Mouse (Mus musculus) liver, embryonic 13.5 days (tissue): Measurements from ENCODE around the gene Vmn1r46. TPM values are rescaled to one million over a fixed set of nuclear protein-coding genes. Genes with fewer than 3 reads are reported as not detected.
"Not testable (repeated sequence)": the region's sequence is repeated elsewhere in the genome, so short reads cannot be mapped to it uniquely, and the experiment has no call there.

Experiments used
- ATAC-seq: fragments of 200-750 bp; cut with Nextera tagmentation; 2 replicates; pipeline ENCODE4 v1.8.0; 2017; ENCODE audit warnings: low read depth, mild to moderate bottlenecking, moderate number of reproducible peaks, moderate library complexity
- DNase-seq: peaks from one replicate; pipeline ENCODE4 v3.0.0; 2022
- H3K27ac ChIP-seq: fragments of 300-500 bp; sonication (generic); 2 replicates; pipeline ENCODE4 v1.5.1; 2015; ENCODE audit warnings: moderate library complexity, mild to moderate bottlenecking, inconsistent platforms
- H3K27me3 ChIP-seq: fragments of 300-500 bp; sonication (generic); 2 replicates; pipeline ENCODE4 v1.6.1; 2015; ENCODE audit warnings: mild to moderate bottlenecking, inconsistent platforms
- H3K36me3 ChIP-seq: fragments of 300-500 bp; sonication (generic); 2 replicates; pipeline ENCODE4 v1.6.1; 2015; ENCODE audit warnings: mild to moderate bottlenecking, inconsistent platforms
- H3K4me1 ChIP-seq: fragments of 300-500 bp; sonication (generic); replicated peaks from 2 replicates; pipeline ENCODE4 v1.6.1; 2015; ENCODE audit warnings: inconsistent platforms
- H3K4me2 ChIP-seq: fragments of 300-500 bp; sonication (generic); 2 replicates; pipeline ENCODE4 v1.6.1; 2015; ENCODE audit warnings: inconsistent platforms, mild to moderate bottlenecking, moderate library complexity
- H3K4me3 ChIP-seq: fragments of 300-500 bp; sonication (generic); replicated peaks from 2 replicates; pipeline ENCODE4 v1.5.1; 2015; ENCODE audit warnings: mild to moderate bottlenecking, inconsistent platforms
- H3K9ac ChIP-seq: fragments of 300-500 bp; sonication (generic); 2 replicates; pipeline ENCODE4 v1.6.1; 2015; ENCODE audit warnings: mild to moderate bottlenecking, inconsistent platforms
- H3K9me3 ChIP-seq: fragments of 300-500 bp; sonication (generic); replicated peaks from 2 replicates; pipeline ENCODE4 v1.6.1; 2016; ENCODE audit warnings: inconsistent platforms
- WGBS: fragments of 180-500 bp; shearing (Covaris S2); methylation state at CpG from one replicate; pipeline ENCODE4 v1.1.7; 2015; ENCODE audit not compliant: insufficient replicate concordance; 5-methylcytosine and 5-hydroxymethylcytosine counted together
- polyA plus RNA-seq: library from polyadenylated mRNA; unstranded; fragments of >200 nt; fragmentation: Nextera tagmentation; extraction: Ambion mirVana; gene quantifications from 2 replicates; pipeline ENCODE4 v1.2.1, GENCODE M21; 2015

Vmn1r46 gene
- polyA plus RNA-seq, result not detected in 2 replicates

DNA sequence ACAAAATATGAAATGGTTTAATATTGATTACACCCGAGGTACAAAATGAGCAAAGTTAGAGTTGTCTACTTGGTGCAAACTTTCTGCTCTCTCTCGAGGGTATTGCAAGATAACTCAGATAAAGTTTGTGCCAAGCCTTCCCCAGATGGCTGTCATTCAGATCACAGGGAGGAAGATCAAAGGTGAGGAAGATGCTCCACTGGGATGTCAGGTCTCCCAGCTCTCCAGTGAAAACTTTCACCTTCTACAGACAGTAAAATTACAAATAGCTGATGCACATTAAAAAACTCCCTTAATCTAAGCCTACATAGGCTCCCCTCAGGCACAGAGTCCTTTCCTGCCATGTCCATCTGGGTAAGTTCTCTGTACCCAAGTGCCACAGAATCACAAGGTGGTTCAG lies at the start of gene Vmn1r46:
TSS of gene Vmn1r46 (plus strand) at position 301 of the 400 bp plus-strand sequence.
- H3K4me1 ChIP-seq, result no peaks in the 10 kb centered on the region
- no peak for ATAC-seq
- H3K36me3 ChIP-seq, result no peaks in the 10 kb centered on the region
- H3K9ac ChIP-seq, result no peak within 1 kb of the TSS
- no peak for DNase-seq
- no peaks in the 10 kb centered on the region for H3K9me3 ChIP-seq
- no peak within 1 kb of the TSS for H3K4me3 ChIP-seq
- H3K27me3 ChIP-seq, result no peaks in the 10 kb centered on the region
- H3K4me2 ChIP-seq, result no peak within 1 kb of the TSS
- 32% methylated on average over 2 of the region's 2 CpGs for WGBS
- H3K27ac ChIP-seq, result no peak within 1 kb of the TSS

DNA sequence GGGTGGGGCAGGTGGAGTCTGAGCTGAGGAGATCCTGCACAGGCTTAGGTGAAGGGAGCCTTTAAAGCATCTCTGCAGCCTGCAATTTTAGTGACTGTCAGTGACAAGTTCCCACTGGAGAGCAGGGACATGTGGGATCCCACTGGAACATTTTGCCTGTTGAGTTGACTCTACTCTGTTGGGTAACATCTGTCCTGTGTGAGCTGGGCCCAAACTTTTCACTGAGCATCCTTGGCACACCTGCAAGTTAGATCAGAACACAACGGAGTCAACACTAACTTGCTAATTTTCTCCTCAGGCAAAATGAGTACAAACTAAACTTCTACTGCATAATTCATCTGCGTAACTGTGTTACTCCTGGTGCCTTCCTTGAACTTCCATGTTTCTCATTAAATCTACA lies 28.6 kb upstream of the Vmn1r46 start, which contains the start of gene Vmn1r45:
TSS of gene Vmn1r45 (minus strand) at position 101 of the 400 bp plus-strand sequence.
- H3K36me3 ChIP-seq, H3K4me2 ChIP-seq, H3K4me3 ChIP-seq, H3K27ac ChIP-seq, H3K4me1 ChIP-seq, DNase-seq, H3K27me3 ChIP-seq, H3K9ac ChIP-seq, H3K9me3 ChIP-seq, ATAC-seq: not testable (repeated sequence)
- 65% methylated on average over 2 of the region's 2 CpGs for WGBS

DNA sequence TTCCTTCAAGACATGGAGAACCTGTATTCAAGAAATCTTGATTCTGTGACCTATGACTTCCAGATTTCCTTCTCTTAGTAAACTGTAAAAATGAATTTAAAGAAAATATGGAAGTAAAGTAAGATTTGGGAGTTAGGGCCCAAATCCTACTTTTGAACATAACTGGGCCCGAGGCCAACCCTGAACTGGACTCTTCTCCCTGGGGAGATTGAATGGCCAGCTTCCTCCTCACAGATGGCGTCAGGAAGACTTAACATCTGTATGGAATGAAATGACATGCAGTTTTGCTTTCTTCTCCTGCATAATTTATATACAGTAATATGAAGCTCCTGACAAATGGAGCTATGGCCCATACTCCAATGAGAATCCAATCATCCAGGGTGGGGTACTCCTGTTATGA lies 28.2 kb upstream of the Vmn1r46 start:
- no peak overlapping the region for H3K27ac ChIP-seq
- H3K36me3 ChIP-seq, result no peaks in the 10 kb centered on the region
- no peak overlapping the region for H3K4me2 ChIP-seq
- H3K9ac ChIP-seq, result no peak overlapping the region
- 49% methylated on average over 2 of the region's 2 CpGs for WGBS
- H3K27me3 ChIP-seq, result no peaks in the 10 kb centered on the region
- DNase-seq (no peak), ATAC-seq (no peak)
- peaks cover 4% of the 10 kb centered on the region; the same call in 1 of the 2 replicates for H3K9me3 ChIP-seq
- no peaks in the 10 kb centered on the region for H3K4me1 ChIP-seq
- H3K4me3 ChIP-seq, result no peak overlapping the region

- Histone ChIP-seq H3K9ac (no peak overlapping the region), H3K4me3 (no peak overlapping the region), H3K27ac (no peak overlapping the region), H3K4me2 (no peak overlapping the region), H3K27me3 (no peaks in the 10 kb centered on the region), H3K4me1 (no peaks in the 10 kb centered on the region), H3K36me3 (no peaks in the 10 kb centered on the region), H3K9me3 (no peaks in the 10 kb centered on the region)
- no peak for ATAC-seq
- 49% methylated on average over 2 of the region's 2 CpGs for WGBS
- no peak for DNase-seq
Observed at GRCm38 (mm10) chr6:89953556-89953955, 15.6 kb upstream of the Vmn1r46 start.

DNA sequence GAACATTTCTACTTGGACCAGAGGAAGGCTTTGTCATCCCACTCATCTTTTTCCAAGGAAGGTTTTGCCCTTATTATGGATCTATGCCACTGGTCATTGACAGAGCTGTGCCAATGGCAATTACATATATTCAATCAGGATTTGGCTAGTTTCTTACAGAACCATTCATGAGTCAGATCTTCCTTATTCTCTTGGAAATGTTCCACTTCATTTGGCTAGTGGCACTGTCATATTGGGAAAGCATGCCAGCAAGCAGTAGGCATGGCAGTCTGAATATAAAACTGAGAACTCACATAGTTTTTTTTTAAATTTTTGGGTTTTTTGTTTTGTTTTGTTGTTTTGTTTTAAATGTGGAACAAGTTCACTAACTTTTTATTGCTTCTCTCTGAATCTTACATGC lies 2.8 kb upstream of the Vmn1r46 start:
- Histone ChIP-seq H3K4me2 (no peak overlapping the region), H3K9ac (no peak overlapping the region), H3K27me3 (no peaks in the 10 kb centered on the region), H3K4me1 (no peaks in the 10 kb centered on the region), H3K27ac (no peak overlapping the region), H3K9me3 (no peaks in the 10 kb centered on the region), H3K36me3 (no peaks in the 10 kb centered on the region), H3K4me3 (no peak overlapping the region)
- DNase-seq (no peak), ATAC-seq (no peak)

GRCm38 (mm10) chr6:89985989-89986388 lies 16.9 kb downstream of the Vmn1r46 start:
- ATAC-seq (no peak), DNase-seq (no peak)
- H3K4me3 ChIP-seq, result no peak overlapping the region
- WGBS, result 9% methylated on average over 1 of the region's 1 CpGs
- no peaks in the 10 kb centered on the region for H3K36me3 ChIP-seq
- H3K27me3 ChIP-seq, result no peaks in the 10 kb centered on the region
- H3K4me2 ChIP-seq, result no peak overlapping the region
- no peaks in the 10 kb centered on the region for H3K4me1 ChIP-seq
- H3K27ac ChIP-seq, result no peak overlapping the region
- peaks cover under 1% of the 10 kb centered on the region; the same call in 1 of the 2 replicates for H3K9me3 ChIP-seq
- no peak overlapping the region for H3K9ac ChIP-seq

DNA sequence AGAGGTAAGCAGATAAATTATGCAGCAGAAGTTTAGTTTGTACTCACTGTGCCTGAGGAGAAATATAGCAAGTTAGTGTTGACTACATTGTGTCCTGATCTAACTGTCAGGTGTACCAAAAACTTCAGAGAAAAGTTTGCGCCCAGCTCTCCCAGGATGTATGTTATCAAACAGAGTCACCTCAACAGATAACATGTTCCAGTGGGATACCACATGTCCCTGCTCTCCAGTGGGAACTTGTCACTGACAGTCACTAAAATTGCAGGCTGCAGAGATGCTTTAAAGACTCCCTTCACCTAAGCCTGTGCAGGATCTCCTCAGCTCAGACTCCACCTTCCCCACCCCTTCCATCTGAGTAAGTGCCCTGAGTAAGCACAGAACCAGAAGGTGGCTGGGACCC lies 46.7 kb downstream of the Vmn1r46 start, which contains the start of gene Vmn1r47:
TSS of gene Vmn1r47 (plus strand) at position 301 of the 400 bp plus-strand sequence.
- not testable (repeated sequence) for H3K9ac ChIP-seq, H3K36me3 ChIP-seq, ATAC-seq, DNase-seq, H3K4me2 ChIP-seq, H3K4me1 ChIP-seq, H3K4me3 ChIP-seq, H3K27me3 ChIP-seq, H3K9me3 ChIP-seq, H3K27ac ChIP-seq
- 78% methylated on average over 1 of the region's 1 CpGs for WGBS

Other genes with a start within 250 kb of the Vmn1r46 start
- gene Vmn1r41, start 228.5 kb upstream of the Vmn1r46 start, polyA plus RNA-seq, result not detected in 2 replicates
- not detected in 2 replicates for gene Vmn1r42, start 92.9 kb upstream of the Vmn1r46 start, polyA plus RNA-seq
- gene Vmn1r43, start 92.9 kb upstream of the Vmn1r46 start, polyA plus RNA-seq, result not detected in 2 replicates
- gene Vmn1r44, start 85.7 kb upstream of the Vmn1r46 start, polyA plus RNA-seq, result not detected in 2 replicates
- gene Vmn1r45, start 28.7 kb upstream of the Vmn1r46 start, polyA plus RNA-seq, result not detected in 2 replicates
- not detected in 2 replicates for gene Vmn1r47, start 46.8 kb downstream of the Vmn1r46 start, polyA plus RNA-seq
- gene Vmn1r48, start 67.5 kb downstream of the Vmn1r46 start, polyA plus RNA-seq, result not detected in 2 replicates
- not detected in 2 replicates for gene Vmn1r49, start 109.2 kb downstream of the Vmn1r46 start, polyA plus RNA-seq
- gene Vmn1r50, start 132.1 kb downstream of the Vmn1r46 start, polyA plus RNA-seq, result not detected in 2 replicates
- gene Vmn1r51, start 153.3 kb downstream of the Vmn1r46 start, polyA plus RNA-seq, result not detected in 2 replicates
- gene Vmn1r52, start 205.5 kb downstream of the Vmn1r46 start, polyA plus RNA-seq, result not detected in 2 replicates
- gene V1ra8, start 233.5 kb downstream of the Vmn1r46 start, polyA plus RNA-seq, result not detected in 2 replicates